Mouse (Mus musculus): ENCODE results near the gene Noxo1. TPM values are rescaled to one million over a fixed set of nuclear protein-coding genes. Genes with fewer than 3 reads are reported as not detected.
"Not testable (repeated sequence)": the region's sequence is repeated elsewhere in the genome, so short reads cannot be mapped to it uniquely, and the experiment has no call there.

Noxo1 gene
- polyA plus RNA-seq, 1 experiment, result 1.1 TPM

DNA sequence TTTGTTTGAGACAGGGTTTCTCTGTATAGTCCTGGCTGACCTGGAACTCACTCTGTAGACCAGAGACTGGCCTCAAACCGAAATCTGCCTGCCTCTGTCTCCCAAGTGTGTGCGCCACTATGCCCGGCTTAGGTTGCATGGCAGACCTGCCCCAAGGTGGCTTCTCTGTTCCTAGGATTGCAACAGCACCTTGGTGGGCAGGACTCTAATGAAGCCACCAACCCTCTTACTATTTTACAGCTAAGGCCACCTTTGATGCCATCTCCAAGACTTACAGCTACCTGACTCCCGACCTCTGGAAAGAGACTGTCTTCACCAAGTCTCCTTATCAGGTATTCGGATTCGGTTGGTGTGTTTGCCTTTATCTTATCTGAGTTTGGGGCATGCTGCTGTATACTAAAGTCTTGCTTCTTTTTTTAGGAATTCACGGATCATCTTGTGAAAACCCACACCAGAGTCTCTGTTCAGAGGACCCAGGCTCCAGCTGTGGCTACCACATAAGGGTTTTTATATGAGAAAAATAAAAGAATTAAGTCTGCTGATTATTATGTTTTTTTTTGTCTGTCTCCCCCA, 25.4 kb downstream of the Noxo1 start:
- not testable (repeated sequence) for H3K4me1 ChIP-seq (ENCODE audit: control insufficient read depth, insufficient read depth, insufficient read length, low read length); H3K27ac ChIP-seq (replicated peaks; ENCODE audit: low read depth, low read length)
- peak overlapping the region; percentile 17 for H3K4me3 ChIP-seq (ENCODE audit: insufficient read depth, low read depth, low read length)

DNA sequence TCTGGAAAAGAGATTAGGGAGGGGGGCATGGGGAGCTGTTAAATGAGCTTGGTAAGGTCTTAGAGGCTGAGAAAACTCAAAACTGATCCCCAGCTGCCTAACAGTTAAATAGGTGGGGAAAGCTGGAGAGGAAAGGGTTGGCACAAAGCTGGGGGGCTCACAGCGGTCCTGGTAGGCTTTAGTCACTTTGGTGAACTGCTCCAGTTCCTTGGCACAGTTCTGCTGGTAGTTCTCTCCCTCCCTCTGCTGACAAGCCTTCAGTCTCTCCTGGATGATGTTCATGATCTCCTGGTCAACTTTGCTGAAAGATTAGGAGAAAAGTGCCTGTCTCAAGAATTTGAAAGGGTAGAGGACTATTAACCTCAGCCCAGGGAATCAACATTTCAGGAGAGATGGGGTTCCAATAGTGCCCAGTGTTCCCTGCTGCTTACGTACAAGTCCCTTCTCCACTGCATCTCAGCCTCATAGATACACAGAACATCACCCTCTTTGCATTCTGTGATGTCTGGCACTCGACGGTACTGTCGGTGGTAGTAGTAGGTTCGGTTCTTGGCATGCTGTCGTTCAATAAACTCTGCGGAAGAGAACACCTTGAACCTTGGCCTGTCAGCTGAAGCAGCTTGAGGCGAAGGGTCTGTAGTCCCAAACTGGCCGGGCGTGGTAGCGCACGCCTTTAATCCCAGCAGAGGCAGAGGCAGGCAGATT, 26.3 kb downstream of the Noxo1 start:
- no peak overlapping the region for H3K27ac ChIP-seq (replicated peaks; ENCODE audit: low read depth, low read length)
- 0 out of 2 replicates have a peak, but pooled peaks cover 2% of the 10 kb centered on the region for H3K4me1 ChIP-seq (ENCODE audit: control insufficient read depth, insufficient read depth, insufficient read length, low read length)
- H3K4me3 ChIP-seq (ENCODE audit: insufficient read depth, low read depth, low read length), result peak overlapping the region; percentile 19

DNA sequence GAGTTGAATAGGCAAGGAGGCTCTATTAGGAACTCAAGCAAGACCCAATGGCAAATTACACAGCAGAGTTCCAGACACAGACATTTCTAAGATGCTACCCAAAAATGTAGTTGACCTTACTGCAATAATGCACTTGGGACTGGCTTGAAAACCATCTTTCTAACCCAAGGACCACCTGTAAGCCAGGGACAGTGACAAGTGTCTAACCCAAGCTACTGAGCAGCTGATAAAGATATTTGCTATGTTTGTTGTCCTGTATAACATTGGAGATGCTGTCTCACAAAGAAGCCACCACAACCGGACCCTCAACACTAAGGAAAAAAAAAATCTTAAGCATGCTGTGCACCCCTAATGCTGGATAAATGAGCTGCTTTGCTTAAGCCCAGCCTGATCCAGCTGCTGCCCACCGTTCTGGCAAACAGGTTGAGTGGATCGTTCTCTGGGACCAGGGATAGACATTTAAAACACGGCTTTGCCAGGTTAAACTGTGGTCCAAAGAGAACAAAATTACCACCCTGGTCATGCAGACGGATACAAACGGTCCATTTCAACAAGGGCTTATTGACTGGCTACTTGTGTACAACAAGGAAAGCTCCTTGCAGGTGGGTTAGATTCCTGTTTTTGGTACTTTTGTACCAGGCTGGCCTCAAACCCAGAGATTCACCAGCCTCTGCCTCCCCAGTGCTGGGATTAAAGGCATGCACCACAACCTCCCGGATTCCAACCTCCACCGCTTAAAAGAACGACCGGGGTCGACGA, 27.3 kb downstream of the Noxo1 start:
- 0 out of 2 replicates have a peak, but pooled peaks cover 2% of the 10 kb centered on the region for H3K4me1 ChIP-seq (ENCODE audit: control insufficient read depth, insufficient read depth, insufficient read length, low read length)
- peak overlapping the region; percentile 96 for H3K27ac ChIP-seq (replicated peaks; ENCODE audit: low read depth, low read length)

DNA sequence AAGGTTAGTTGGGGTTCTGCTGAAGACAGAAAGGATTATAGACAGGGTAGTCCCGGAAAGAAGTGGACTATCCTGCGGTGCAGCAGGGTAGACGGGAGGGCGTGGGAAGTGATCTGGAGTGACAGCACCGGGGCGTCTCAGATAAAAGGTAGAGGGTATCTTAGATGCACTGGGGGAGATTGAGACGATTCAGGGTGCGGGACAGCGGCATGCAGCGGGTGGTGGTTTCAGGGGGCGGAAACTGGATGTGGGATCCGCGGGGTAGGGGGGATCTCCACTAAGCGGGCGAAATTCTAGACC, 27.8 kb downstream of the Noxo1 start:
- Histone ChIP-seq H3K27ac (replicated peaks; ENCODE audit: low read depth, low read length) (peak overlapping the region; percentile 96), H3K4me1 (ENCODE audit: control insufficient read depth, insufficient read depth, insufficient read length, low read length) (no peaks in the 10 kb centered on the region), H3K4me3 (ENCODE audit: insufficient read depth, low read depth, low read length) (peak overlapping the region; percentile 87)

More for the DNA sequence above, 27.3 kb downstream of the Noxo1 start:
- peak overlapping the region; percentile 87 for H3K4me3 ChIP-seq (ENCODE audit: insufficient read depth, low read depth, low read length)

DNA sequence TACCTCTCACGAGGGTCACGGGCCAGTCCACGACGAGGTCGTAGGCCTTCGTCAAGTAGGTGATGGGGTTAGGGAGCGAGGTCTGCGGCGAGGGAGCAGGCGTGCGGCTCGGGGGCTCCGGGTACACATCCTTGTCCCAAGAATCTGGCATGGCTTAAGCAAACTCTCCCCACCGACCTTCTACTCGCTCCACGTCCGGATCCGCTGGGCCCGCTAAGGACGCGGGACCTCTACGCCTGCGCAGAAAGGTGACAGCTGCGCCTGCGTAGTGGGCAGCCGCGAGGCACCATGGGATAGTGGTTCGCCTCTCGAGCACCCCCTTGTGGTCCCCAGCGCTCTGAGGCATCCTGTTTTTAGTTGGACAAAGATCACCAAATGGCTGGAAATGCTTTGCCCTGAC, 28.1 kb downstream of the Noxo1 start, which contains the start of gene Ndufb10:
TSS of gene Ndufb10 (minus strand) at position 295 of the 400 bp plus-strand sequence.
- H3K4me1 ChIP-seq (ENCODE audit: control insufficient read depth, insufficient read depth, insufficient read length, low read length), result no peaks in the 10 kb centered on the region
- peak within 1 kb of the TSS; percentile 96 for H3K27ac ChIP-seq (replicated peaks; ENCODE audit: low read depth, low read length)
- peak within 1 kb of the TSS; percentile 87 for H3K4me3 ChIP-seq (ENCODE audit: insufficient read depth, low read depth, low read length)

DNA sequence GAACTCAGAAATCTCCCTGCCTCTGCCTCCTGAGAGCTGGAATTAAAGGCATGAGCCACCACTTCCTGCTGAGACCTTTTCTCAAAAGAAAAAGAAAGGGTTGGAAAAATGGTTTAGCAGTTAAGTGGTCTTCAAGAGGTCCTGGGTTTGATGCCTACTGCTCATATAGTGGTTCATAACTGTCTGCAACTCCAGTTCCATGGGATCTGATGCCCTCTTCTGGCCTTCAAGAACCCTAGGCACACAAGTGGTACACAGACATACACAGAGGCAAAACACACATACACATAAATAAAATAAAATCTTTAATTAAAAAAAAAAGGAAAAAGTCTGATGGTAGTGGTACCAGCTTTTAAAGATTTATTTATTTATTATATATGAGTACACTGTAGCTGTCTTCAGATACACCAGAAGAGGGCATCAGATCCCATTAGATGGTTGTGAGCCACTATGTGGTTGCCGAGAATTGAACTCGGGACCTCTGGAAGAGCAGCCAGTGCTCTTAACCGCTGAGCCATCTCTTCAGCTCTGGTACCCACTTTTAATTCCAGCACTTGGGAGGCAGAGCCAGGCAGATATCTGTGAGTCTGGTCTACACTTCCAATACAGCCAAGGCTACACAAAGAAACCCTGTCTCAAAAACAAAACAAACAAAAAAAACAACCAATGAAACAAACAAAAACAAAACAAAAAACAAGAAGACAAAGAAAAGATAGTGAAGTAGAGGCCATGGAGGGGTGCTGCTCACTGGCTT, 29.8 kb downstream of the Noxo1 start:
- Histone ChIP-seq H3K27ac (replicated peaks; ENCODE audit: low read depth, low read length) (no peak overlapping the region), H3K4me3 (ENCODE audit: insufficient read depth, low read depth, low read length) (no peak overlapping the region)

DNA sequence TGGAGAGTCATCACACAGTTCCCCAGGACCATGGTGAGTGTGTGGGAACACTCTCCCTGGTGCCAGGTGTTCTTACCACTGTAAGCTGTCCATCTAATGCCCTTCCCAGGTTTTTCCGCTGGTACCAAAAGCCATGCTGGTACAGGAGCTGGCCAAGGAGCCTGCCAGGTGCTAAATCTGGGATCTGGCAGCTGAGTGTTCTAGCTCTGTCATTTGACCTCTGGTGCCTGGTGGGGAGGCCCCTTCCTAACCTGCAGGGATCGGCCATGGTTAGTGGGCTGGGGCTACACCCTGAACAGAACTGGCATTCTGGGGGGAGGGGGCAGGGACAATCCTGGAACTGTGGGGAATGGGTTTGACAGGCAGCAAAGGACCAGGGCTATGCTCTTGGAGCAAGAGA, 31.6 kb downstream of the Noxo1 start, which contains the start of gene Rpl3l:
TSS of gene Rpl3l (plus strand) at position 203 of the 400 bp plus-strand sequence.
- no peaks in the 10 kb centered on the region for H3K4me1 ChIP-seq (ENCODE audit: control insufficient read depth, insufficient read depth, insufficient read length, low read length)
- no peak within 1 kb of the TSS for H3K27ac ChIP-seq (replicated peaks; ENCODE audit: low read depth, low read length)
- H3K4me3 ChIP-seq (ENCODE audit: insufficient read depth, low read depth, low read length), result peak within 1 kb of the TSS; percentile 1; the same call in 1 of the 2 replicates

More for the DNA sequence above, 29.8 kb downstream of the Noxo1 start:
- no peaks in the 10 kb centered on the region for H3K4me1 ChIP-seq (ENCODE audit: control insufficient read depth, insufficient read depth, insufficient read length, low read length)

DNA sequence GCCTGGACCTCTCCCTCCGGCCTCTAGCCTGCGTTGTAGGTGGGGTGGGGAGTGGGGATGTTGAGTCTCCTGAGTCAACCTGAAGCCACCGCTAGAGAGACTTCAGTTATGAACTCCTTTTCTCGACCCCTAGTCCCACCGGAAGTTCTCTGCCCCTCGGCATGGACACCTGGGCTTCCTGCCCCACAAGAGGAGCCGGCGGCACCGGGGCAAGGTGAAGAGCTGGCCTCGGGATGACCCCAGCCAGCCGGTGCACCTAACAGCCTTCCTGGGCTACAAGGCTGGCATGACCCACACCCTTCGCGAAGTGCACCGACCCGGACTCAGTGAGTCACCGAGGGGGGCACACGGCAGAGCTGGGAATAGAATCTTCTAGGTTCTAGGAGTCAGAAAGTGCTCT, 32.1 kb downstream of the Noxo1 start:
- Histone ChIP-seq H3K4me1 (ENCODE audit: control insufficient read depth, insufficient read depth, insufficient read length, low read length) (no peaks in the 10 kb centered on the region), H3K27ac (replicated peaks; ENCODE audit: low read depth, low read length) (no peak overlapping the region), H3K4me3 (ENCODE audit: insufficient read depth, low read depth, low read length) (peak overlapping the region; percentile 1; the same call in 1 of the 2 replicates)

DNA sequence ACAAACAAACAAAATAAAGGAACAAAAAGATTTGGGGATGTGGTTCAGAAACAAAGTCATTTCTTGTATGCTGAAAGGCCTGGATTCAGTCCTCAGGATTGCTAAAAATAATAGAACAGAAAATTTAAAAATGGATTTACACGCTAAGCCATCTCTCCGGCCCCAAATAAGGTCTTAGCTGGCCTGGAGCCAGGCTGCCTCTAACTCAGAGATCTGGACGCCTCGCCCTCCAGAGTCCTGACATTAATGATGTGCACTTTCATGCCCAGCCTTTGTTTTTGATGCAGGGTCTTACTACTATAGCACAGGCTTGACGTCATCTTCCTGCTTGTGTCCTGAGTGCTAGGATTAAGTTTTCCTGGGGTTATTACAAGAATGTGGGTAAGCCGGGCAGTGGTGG, 33.0 kb downstream of the Noxo1 start:
- Histone ChIP-seq H3K4me1 (ENCODE audit: control insufficient read depth, insufficient read depth, insufficient read length, low read length) (no peaks in the 10 kb centered on the region), H3K27ac (replicated peaks; ENCODE audit: low read depth, low read length) (no peak overlapping the region), H3K4me3 (ENCODE audit: insufficient read depth, low read depth, low read length) (no peak overlapping the region)

DNA sequence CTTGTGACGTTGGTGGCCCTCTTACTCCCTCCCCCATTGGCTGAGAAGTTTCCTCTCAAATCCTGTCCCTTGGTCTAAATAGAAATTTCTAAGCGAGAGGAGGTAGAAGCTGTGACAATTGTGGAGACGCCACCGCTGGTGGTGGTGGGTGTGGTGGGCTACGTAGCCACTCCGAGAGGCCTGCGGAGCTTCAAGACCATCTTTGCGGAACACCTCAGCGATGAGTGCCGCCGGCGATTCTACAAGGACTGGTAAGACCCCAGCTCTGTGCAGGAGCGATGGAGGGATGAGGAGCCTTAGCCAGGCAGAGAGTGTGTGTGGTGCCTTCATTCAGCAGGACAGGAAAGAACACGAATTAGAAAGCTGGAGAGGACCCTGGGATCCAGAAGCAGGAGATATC, 34.8 kb downstream of the Noxo1 start:
- H3K27ac ChIP-seq (replicated peaks; ENCODE audit: low read depth, low read length), result no peak overlapping the region
- no peaks in the 10 kb centered on the region for H3K4me1 ChIP-seq (ENCODE audit: control insufficient read depth, insufficient read depth, insufficient read length, low read length)
- no peak overlapping the region for H3K4me3 ChIP-seq (ENCODE audit: insufficient read depth, low read depth, low read length)

DNA sequence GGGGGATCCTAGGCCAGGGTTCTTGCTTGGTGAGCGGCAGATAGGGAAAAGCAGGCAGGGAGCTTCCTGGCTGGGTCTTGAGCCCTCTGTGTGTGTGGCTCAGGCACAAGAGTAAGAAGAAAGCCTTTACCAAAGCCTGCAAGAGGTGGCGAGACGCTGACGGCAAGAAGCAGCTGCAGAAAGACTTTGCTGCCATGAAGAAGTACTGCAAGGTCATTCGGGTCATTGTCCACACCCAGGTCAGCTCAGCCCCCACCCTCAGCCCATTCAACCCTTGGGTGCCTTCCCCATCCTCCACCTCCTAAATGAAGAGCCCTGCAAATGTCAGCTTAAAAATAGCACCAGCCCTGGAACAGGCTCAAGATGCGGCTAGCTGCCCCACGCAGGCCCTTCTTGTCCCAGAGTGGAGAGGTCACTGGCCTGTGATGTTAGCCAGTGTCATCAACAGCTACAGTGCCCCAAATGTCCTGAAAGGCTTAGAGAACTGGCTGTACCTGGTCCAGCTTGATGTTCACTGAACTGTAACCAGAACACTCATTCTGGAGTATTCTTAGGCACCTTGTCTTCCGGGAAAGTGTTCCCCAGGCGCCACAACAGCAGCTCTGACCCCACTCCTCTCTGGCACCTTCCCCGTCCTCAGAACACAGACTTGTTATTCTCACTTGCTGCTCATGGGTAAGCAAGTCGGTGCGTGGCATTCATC, 36.4 kb downstream of the Noxo1 start:
- Histone ChIP-seq H3K4me3 (ENCODE audit: insufficient read depth, low read depth, low read length) (no peak overlapping the region), H3K4me1 (ENCODE audit: control insufficient read depth, insufficient read depth, insufficient read length, low read length) (peaks cover 4% of the 10 kb centered on the region), H3K27ac (replicated peaks; ENCODE audit: low read depth, low read length) (no peak overlapping the region)

DNA sequence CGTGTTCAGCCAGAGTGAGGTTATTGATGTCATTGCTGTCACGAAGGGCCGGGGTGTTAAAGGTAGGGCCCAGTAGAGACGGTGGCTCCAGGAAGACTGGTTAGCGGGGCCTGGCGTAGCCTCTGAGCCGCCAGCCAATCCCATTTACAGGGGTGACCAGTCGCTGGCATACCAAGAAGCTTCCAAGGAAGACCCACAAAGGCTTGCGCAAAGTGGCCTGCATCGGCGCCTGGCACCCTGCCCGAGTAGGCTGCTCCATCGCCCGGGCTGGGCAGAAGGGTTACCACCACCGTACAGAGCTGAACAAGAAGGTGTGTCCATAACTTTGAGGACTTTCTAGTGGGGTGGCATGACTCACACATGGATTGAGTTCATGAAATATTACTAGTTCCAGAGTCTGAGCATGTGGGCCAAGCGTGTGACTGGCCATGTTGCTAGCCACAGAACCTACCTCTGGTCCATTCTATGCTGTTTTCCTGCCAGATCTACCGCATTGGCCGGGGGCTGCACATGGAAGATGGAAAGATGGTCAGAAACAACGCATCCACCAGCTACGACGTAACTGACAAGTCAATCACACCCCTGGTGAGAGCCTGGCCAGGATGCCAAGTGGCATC, 37.5 kb downstream of the Noxo1 start:
- peaks cover 10% of the 10 kb centered on the region for H3K4me1 ChIP-seq (ENCODE audit: control insufficient read depth, insufficient read depth, insufficient read length, low read length)
- no peak overlapping the region for H3K27ac ChIP-seq (replicated peaks; ENCODE audit: low read depth, low read length)
- H3K4me3 ChIP-seq (ENCODE audit: insufficient read depth, low read depth, low read length), result no peak overlapping the region

DNA sequence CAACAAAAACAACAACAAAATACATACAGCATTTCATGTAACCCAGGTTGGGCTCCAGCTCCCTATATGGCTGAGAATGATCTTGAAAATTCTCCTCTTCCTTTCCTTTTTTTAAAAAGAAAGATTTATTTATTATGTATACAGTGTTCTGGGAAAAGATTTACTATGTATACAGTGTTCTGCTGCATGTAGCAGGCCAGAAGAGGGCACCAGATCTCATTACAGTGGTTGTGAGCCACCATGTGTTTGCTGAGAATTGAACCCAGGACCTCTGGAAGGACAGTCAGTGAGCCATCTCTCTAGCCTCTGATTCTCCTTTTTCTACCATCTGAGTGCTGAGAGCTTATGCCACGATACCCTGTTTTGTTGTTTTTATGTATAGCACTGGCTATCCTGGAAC, 38.5 kb downstream of the Noxo1 start:
- H3K4me3 ChIP-seq (ENCODE audit: insufficient read depth, low read depth, low read length), result no peak overlapping the region
- no peak overlapping the region for H3K27ac ChIP-seq (replicated peaks; ENCODE audit: low read depth, low read length)
- peaks cover 10% of the 10 kb centered on the region for H3K4me1 ChIP-seq (ENCODE audit: control insufficient read depth, insufficient read depth, insufficient read length, low read length)

DNA sequence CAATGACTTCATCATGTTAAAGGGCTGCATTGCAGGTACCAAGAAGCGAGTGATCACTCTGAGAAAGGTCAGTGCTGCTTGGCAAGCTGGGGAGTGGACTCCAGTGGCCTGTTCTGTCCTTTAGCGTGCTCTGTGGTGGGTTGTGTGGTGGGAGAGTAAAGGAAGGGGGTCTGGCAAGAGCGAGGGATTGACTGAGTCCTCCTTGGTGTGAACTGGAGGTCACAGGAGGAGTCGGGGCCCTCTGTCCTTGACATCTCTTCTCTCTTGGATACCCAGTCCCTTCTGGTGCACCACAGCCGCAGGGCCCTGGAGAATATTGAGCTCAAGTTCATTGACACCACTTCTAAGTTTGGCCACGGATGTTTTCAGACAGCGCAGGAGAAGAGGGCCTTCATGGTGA, 39.4 kb downstream of the Noxo1 start:
- Histone ChIP-seq H3K27ac (replicated peaks; ENCODE audit: low read depth, low read length) (no peak overlapping the region), H3K4me3 (ENCODE audit: insufficient read depth, low read depth, low read length) (no peak overlapping the region), H3K4me1 (ENCODE audit: control insufficient read depth, insufficient read depth, insufficient read length, low read length) (peaks cover 10% of the 10 kb centered on the region)

Data from brown adipose tissue, adult 24 weeks (tissue).